Mouse (Mus musculus): ENCODE measurements around the gene Opa1. TPM values are rescaled to one million over a fixed set of nuclear protein-coding genes. Genes with fewer than 3 reads are reported as not detected.

The Opa1 gene
- total RNA-seq, 2 experiments from 2014 or later = 83.0 to 86.5 TPM

- no peak for DNase-seq (ENCODE audit: low spot score)
These were observed 109.1 kb downstream of the Opa1 start for GRCm38 (mm10) chr16:29687987-29688885.

- DNase-seq (ENCODE audit: low spot score) = no peak
These were observed 110.2 kb downstream of the Opa1 start for GRCm38 (mm10) chr16:29689187-29689819.

GRCm38 (mm10) chr16:29693025-29693682 lies 114.0 kb downstream of the Opa1 start:
- DNase-seq (ENCODE audit: low spot score) = no peak

GRCm38 (mm10) chr16:29693791-29694419 lies 114.8 kb downstream of the Opa1 start:
- DNase-seq (ENCODE audit: low spot score) = no peak

GRCm38 (mm10) chr16:29694420-29694959 lies 115.4 kb downstream of the Opa1 start:
- DNase-seq (ENCODE audit: low spot score) = no peak

Other genes with a start within 250 kb of the Opa1 start
- 1 to 10 TPM; 6.9 to 7.9 TPM for gene Atp13a5, start 200.6 kb upstream of the Opa1 start, total RNA-seq (2021)
- not detected for gene Atp13a4, start 34.5 kb upstream of the Opa1 start, total RNA-seq (2021)